Comparison of ENCODE assay signal across 19 mouse cellular contexts in genomic region chr12:106722010-106722362, GRCm38 (mm10).
A peak's percentile ranks its signal among the peaks of the same experiment; 100 is the strongest.
DNase-seq lines count a peak whose midpoint lies in the region; ATAC-seq lines count a peak whose summit lies in the region.
"Had no signal": no experiment of that assay in that cellular context is flagged by ENCODE, and none has a peak within 500 bp of the region (broad histone marks: within the 10 kb centered on the region; RNA-seq: fewer than 3 reads in every experiment).

No protein-coding gene starts in this region.

- H3K27ac ChIP-seq in kidney, embryonic 14.5 days (ENCODE audit: low read depth, low read length), result no peak overlapping the region
- H3K27ac ChIP-seq in kidney, embryonic 16.5 days (ENCODE audit: low read length), result no peak overlapping the region
- H3K27ac ChIP-seq in embryonic facial prominence, embryonic 10.5 days (replicated peaks), result 0 out of 2 replicates have a peak overlapping the region, but pooled peaks have one; percentile 19
- H3K27ac ChIP-seq: embryonic facial prominence, embryonic 12.5 days; forebrain, embryonic 13.5 days; forebrain, embryonic 15.5 days had no signal

- no peak for DNase-seq in kidney, postnatal 25 days
- DNase-seq in kidney, adult 9 months, result no peak
- DNase-seq in embryonic facial prominence, embryonic 10.5 days (ENCODE audit: low spot score), result no peak
- DNase-seq in frontal cortex, postnatal 25 days (ENCODE audit: low spot score in 2 of 2), result no peak
- DNase-seq: adrenal gland, adult 2 months; adrenal gland, postnatal 10 days; adrenal gland, postnatal 25 days; cerebellum, adult 11 months; cerebellum, adult 18-20 months; cerebellum, adult 8-10 months; cerebellum, adult 9-11 months; cerebellum, postnatal 14 days; cerebellum, postnatal 36 days; forebrain, postnatal 0 days had no signal

- no peaks in the 10 kb centered on the region for H3K4me1 ChIP-seq in kidney, embryonic 14.5 days (ENCODE audit: control insufficient read depth, insufficient read depth, low read length)
- H3K4me1 ChIP-seq in kidney, embryonic 16.5 days (ENCODE audit: insufficient read depth, low read length), result no peaks in the 10 kb centered on the region
- peaks cover 21% of the 10 kb centered on the region for H3K4me1 ChIP-seq in embryonic facial prominence, embryonic 10.5 days
- H3K4me1 ChIP-seq: embryonic facial prominence, embryonic 12.5 days; forebrain, embryonic 13.5 days; forebrain, embryonic 15.5 days had no signal

- 0 out of 2 replicates have a peak, but pooled peaks have one; percentile 26 for ATAC-seq in kidney, embryonic 14.5 days (ENCODE audit: low FRiP score, low TSS enrichment)
- ATAC-seq in kidney, embryonic 16.5 days (ENCODE audit: low FRiP score, low TSS enrichment), result peak; percentile 64; the same call in 1 of the 2 replicates
- ATAC-seq: forebrain, embryonic 13.5 days; forebrain, embryonic 15.5 days; forebrain, postnatal 0 days had no signal

- WGBS in kidney, embryonic 14.5 days, result 37% methylated on average over 2 of the region's 2 CpGs
- 28% methylated on average over 2 of the region's 2 CpGs for WGBS in kidney, embryonic 16.5 days
- WGBS in embryonic facial prominence, embryonic 10.5 days, result 79% methylated on average over 2 of the region's 2 CpGs

- H3K27me3 ChIP-seq in kidney, embryonic 14.5 days (ENCODE audit: control insufficient read depth, insufficient read depth, low read length), result no peaks in the 10 kb centered on the region
- H3K27me3 ChIP-seq in kidney, embryonic 16.5 days (ENCODE audit: insufficient read depth, low read length), result no peaks in the 10 kb centered on the region
- no peaks in the 10 kb centered on the region for H3K27me3 ChIP-seq in embryonic facial prominence, embryonic 10.5 days (replicated peaks; ENCODE audit: low read depth, poor library complexity, severe bottlenecking)
- H3K27me3 ChIP-seq: embryonic facial prominence, embryonic 12.5 days; forebrain, embryonic 13.5 days; forebrain, embryonic 15.5 days had no signal

- H3K36me3 ChIP-seq in kidney, embryonic 14.5 days (ENCODE audit: control insufficient read depth, insufficient read depth, low read length), result no peaks in the 10 kb centered on the region
- no peaks in the 10 kb centered on the region for H3K36me3 ChIP-seq in kidney, embryonic 16.5 days (ENCODE audit: insufficient read depth, low read length)
- no peaks in the 10 kb centered on the region for H3K36me3 ChIP-seq in embryonic facial prominence, embryonic 10.5 days (replicated peaks)
- H3K36me3 ChIP-seq: embryonic facial prominence, embryonic 12.5 days; forebrain, embryonic 15.5 days had no signal

- no peaks in the 10 kb centered on the region for H3K9me3 ChIP-seq in kidney, embryonic 14.5 days (ENCODE audit: control insufficient read depth, low read length)
- H3K9me3 ChIP-seq in kidney, embryonic 16.5 days (ENCODE audit: low read length), result no peaks in the 10 kb centered on the region
- H3K9me3 ChIP-seq in embryonic facial prominence, embryonic 10.5 days, result no peaks in the 10 kb centered on the region
- H3K9me3 ChIP-seq: embryonic facial prominence, embryonic 12.5 days; forebrain, embryonic 13.5 days; forebrain, embryonic 15.5 days had no signal

- no peak overlapping the region for H3K9ac ChIP-seq in kidney, embryonic 14.5 days (ENCODE audit: low read depth, low read length)
- H3K9ac ChIP-seq in kidney, embryonic 16.5 days (replicated peaks; ENCODE audit: low read length), result no peak overlapping the region
- H3K9ac ChIP-seq: embryonic facial prominence, embryonic 12.5 days; forebrain, embryonic 13.5 days; forebrain, embryonic 15.5 days; forebrain, postnatal 0 days had no signal

- H3K4me2 ChIP-seq in kidney, embryonic 14.5 days (replicated peaks; ENCODE audit: low read depth, low read length), result no peak overlapping the region
- no peak overlapping the region for H3K4me2 ChIP-seq in kidney, embryonic 16.5 days (replicated peaks; ENCODE audit: low read depth, low read length)
- H3K4me2 ChIP-seq: embryonic facial prominence, embryonic 12.5 days; forebrain, embryonic 13.5 days; forebrain, embryonic 15.5 days had no signal

- H3K4me3 ChIP-seq in kidney, embryonic 14.5 days (ENCODE audit: low read length), result no peak overlapping the region
- H3K4me3 ChIP-seq in kidney, embryonic 16.5 days (ENCODE audit: low read length), result no peak overlapping the region
- H3K4me3 ChIP-seq in embryonic facial prominence, embryonic 10.5 days, result no peak overlapping the region
- H3K4me3 ChIP-seq: embryonic facial prominence, embryonic 12.5 days; forebrain, embryonic 13.5 days; forebrain, embryonic 15.5 days had no signal
